Mouse (Mus musculus) frontal cortex, adult (tissue): ENCODE data around the gene Tmem186.

Experiments
- ATAC-seq: cut with Nextera tagmentation; 2 replicates; pipeline ENCODE4 v1.9.2; 2017; ENCODE audit warnings: mild to moderate bottlenecking, moderate library complexity, mixed read lengths; ENCODE audit not compliant: low TSS enrichment

Tmem186 gene

GRCm38 (mm10) chr16:8637217-8638051 lies at the start of gene Tmem186, which contains the start of gene Pmm2:
TSS of gene Tmem186 (minus strand) at chr16:8637712.
TSS of gene Pmm2 (plus strand) at chr16:8637674.
- ATAC-seq: peak; percentile 96

GRCm38 (mm10) chr16:8686871-8687535 lies 49.5 kb upstream of the Tmem186 start:
- no peak for ATAC-seq

DNA sequence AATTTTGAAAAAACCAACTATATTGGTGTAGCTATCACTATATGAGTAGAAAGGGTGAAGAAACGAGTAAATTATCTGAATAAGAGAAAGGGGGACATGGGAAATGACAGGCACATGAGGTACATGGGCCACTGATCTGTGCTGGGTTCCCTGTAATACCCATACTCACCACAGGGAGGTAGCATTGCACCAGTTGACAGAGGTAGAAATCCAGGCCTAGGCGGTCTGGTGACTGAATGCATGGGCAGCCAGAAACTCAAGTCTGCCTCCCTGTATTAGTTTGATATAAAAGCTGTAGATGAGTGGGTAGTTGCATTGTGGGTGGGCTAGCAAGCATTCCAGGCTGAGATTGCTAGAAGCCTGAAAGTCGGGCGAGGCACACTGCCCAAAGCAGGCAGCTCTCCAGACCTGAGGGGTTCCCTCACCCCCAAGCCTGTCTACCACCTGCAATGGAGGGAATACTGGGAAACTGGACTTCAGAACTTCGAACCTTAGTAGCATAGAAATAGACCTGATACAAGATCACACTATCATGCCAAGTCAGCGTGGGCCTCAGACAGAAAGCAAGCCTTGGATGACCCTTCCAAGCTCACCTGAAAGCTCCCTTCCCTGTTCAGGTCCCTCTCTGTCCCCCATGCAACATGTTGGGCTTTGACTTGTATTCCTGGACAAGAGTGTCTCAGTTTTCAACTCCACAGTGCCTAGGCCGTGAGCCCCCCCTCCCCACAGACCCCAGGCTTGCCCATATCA lies 48.8 kb upstream of the Tmem186 start:
- peak; percentile 56 for ATAC-seq

GRCm38 (mm10) chr16:8685087-8685486 lies 47.6 kb upstream of the Tmem186 start:
- no peak for ATAC-seq

DNA sequence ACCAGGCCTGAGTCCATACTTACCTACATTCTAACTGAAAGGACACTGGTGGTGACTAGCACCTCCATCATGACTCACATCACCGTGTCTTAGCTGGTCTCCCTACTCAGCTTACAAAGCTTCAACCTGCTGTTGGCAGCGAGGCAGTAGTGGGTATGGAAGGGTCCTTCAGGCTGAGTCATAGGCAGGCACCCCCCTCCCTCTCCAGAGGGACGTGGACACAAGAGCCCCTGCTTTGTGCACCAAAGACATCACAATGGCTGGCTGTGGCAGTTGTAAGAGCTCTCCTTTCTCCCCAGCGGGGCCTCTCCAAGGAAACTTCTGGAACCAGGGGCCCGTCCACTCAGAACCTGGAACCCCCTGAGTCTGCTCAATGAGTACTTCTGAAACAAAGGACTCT lies 43.0 kb upstream of the Tmem186 start, which contains the start of gene Gm5767:
TSS of gene Gm5767 (plus strand) at position 301 of the 400 bp plus-strand sequence.
- no peak for ATAC-seq

DNA sequence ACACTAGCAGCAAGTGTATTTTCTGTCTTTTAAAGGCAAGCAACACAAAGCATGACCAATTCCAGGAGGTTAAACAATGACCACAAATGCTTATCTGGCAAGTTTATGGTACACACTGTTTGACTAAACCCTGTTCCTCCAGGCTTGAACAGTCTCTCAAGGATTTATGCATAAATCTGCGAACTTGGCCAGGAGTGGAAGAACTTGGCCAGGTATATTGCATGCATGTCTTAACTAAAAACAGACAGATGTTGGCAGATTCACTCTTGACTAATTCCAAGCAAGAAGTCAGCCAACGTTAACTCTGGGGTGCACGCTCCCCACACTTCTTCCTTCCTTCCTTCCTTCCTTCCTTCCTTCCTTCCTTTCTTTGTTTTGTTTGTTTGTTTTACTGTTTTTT lies 42.3 kb upstream of the Tmem186 start:
- no peak for ATAC-seq

- ATAC-seq: no peak
Observed at GRCm38 (mm10) chr16:8678676-8679075, 41.2 kb upstream of the Tmem186 start.

GRCm38 (mm10) chr16:8678035-8678434 lies 40.5 kb upstream of the Tmem186 start:
- no peak for ATAC-seq

GRCm38 (mm10) chr16:8676800-8677199 lies 39.3 kb upstream of the Tmem186 start:
- peak; percentile 56; the same call in 1 of the 2 replicates for ATAC-seq

DNA sequence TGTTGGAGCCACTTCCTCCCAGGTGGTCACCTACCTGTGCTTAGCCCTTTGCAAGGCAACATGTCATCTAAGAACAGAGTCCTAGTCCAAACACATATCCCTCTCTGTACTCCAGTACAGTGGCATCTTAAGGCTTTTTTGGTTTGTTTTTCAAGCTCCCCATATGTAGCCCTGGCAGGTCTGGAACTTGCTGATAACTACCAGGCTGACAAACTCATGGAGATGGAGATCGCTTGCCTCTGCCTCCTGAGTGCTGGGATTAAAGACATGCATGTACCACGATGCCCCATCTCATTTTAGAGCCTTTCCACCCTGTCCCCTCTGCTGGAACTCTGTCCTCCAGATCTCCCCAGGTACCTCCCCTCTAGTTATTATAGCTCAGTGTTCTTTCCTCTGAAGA lies 38.7 kb upstream of the Tmem186 start:
- ATAC-seq: no peak

- no peak for ATAC-seq
Observed at GRCm38 (mm10) chr16:8675559-8675958, 38.0 kb upstream of the Tmem186 start.

DNA sequence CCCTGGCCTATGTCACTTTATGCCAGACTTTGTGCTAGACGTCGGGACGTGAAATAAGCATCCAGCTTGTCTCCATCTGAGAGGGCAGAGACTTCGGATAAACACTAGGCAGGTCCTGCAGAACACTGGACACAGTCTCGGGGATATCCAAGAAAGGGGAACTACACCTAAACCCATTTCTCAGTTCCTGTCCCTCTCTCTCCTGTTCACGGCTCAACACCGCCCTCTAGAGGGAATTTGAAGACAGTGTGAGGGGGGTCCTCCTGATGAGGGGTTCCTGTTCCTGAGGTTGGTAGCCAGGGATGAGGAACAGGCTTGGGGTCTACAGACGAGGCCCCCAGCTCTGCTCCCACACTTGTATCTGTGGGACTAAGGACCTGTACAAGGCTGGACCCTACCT lies 36.7 kb upstream of the Tmem186 start:
- ATAC-seq: no peak

DNA sequence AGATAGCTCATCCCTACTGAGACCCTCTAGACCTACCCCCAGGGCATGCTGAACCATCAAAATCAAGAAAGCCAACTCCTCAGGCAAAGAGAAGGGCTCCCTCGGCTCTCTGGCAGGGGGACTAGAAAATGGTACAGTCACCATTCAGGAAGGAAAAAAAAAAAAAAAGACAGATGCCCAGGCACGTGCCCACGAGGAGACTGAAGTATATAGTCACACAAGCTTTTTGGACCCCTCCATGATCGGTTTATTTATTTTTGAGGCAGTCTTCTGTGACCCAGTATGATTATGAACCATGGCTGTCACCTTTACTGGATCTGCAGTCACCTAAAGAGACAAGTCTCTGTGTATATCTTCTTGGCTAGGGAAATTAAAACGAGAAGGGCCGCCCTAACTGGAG lies 35.8 kb upstream of the Tmem186 start:
- ATAC-seq: no peak

DNA sequence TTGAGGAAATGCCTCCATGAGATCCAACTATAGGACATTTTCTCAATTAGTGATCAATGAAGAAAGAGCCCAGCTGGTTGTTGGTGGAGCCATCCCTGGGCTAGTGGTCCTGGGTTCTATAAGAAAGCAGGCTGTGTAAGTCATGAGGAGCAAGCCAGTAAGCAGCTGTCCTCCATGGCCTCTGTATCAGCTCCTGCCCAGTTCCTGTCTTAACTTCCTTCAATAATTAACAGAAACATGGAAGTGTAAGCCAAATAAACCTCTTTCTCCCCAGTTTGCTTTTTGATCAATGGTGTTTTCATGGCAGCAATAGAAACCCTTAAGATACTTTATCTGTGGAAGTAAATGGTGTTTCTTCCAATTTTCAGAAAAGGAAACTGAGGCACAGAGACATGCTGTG lies 35.3 kb upstream of the Tmem186 start:
- no peak for ATAC-seq

DNA sequence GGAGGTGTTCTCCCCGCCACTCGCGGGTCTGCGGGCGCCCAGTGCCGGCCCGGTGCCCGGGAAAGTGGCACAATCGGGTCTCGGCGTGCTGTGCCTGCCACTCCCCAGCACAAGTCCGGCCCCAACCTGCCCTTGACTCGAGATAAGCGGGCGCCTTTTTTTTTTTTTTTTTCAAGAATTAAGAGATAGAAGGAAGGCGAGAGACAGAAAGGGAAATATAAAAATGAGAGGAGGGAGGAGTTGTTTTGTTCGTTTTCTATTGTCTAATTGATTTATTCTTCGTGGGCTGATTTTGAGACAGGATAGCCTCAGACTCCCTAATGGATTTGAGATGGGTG lies 34.8 kb upstream of the Tmem186 start:
- no peak for ATAC-seq

- peak; percentile 67 for ATAC-seq
Observed at GRCm38 (mm10) chr16:8671551-8672349, 34.2 kb upstream of the Tmem186 start, which contains the start of gene Carhsp1. TSS of gene Carhsp1 (minus strand) at chr16:8672155.

DNA sequence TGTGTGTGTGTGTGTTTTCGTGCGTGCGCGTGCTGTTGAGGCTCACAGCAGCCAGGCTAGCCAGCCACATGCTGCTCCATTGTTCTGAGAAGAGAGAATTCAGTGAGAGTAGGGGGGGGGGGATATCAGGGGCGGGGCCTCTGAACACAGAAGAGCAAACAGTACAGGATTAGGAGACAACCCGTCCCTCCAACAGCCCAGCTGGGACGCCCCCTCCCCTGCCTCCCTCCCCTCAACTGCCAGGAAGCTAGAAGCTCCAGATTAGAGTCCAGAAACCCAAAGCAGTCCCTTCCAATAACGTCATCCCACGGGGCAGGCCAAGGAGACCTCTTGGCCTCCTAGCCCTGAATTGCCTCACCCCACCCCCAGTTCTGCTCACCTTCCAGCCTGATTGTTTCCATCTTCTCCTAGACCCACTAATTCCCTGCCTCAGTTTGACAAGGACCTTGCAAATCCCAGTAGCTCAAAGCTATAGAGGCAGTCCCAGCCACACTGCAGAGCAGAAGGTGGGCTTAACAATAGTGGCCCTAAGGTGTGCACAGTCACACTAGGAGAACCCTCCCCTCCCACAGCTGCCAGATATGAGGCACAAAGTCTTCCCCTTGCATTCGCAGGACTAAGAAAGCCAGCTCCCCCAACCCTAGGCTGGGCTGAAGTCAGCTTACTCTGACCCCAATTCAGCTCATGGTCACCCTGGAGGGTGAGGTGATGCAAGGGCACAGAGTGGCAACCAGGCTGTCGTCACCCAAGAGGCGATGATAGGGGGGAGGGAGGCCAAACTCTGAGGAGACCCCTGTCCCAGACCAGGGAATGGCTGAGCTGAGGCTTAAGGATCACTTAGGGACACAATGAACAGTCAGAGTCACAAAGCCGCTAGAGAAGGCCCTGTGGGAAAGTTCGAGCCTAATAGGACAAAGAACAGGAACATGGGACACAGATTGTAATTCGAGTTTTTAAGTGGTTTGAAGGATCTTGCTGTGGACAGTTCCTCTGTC lies 32.8 kb upstream of the Tmem186 start:
- ATAC-seq: no peak

DNA sequence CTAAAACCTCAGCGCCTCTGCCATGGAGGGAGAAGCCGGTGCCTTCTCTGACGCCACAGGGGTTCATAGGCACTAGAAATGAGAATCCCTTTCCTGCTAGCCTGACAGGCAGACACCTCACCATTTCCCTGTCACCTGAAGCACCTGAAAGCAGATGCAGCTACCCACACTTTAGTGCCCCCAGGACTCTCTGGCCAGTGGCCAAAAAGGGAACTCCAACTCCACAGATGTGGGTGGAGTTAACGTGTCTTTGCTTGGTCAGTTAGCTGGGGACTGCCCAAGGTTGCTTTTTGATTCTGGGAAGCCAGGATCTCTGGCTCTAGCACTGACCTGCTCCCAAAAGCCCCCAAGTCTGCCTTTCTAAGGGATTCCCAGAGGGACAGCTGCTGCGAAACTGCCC lies 31.9 kb upstream of the Tmem186 start:
- no peak for ATAC-seq

GRCm38 (mm10) chr16:8668386-8668785 lies 30.9 kb upstream of the Tmem186 start:
- ATAC-seq: no peak

- no peak for ATAC-seq
Observed at GRCm38 (mm10) chr16:8667814-8668213, 30.3 kb upstream of the Tmem186 start.
